Mouse (Mus musculus) R1 (cell line): ENCODE measurements around the gene Eps8l1.

Experiments
- DNase-seq: peaks from one replicate; pipeline ENCODE4 v3.0.0-alpha.2; 2018; ENCODE audit warnings: low read depth, low spot score

Gene Eps8l1

GRCm38 (mm10) chr7:4508739-4509116 is 48.3 kb downstream of the Eps8l1 start:
- no peak for DNase-seq

- DNase-seq = peak; percentile 90
Observed at GRCm38 (mm10) chr7:4509863-4510608, 49.6 kb downstream of the Eps8l1 start.

GRCm38 (mm10) chr7:4511489-4512224 is 51.2 kb downstream of the Eps8l1 start:
- no peak for DNase-seq

GRCm38 (mm10) chr7:4513236-4513635 is 52.8 kb downstream of the Eps8l1 start:
- peak; percentile 80 for DNase-seq

- DNase-seq = no peak
Observed at GRCm38 (mm10) chr7:4513829-4514712, 53.6 kb downstream of the Eps8l1 start.

- DNase-seq = peak; percentile 33
Observed at GRCm38 (mm10) chr7:4515853-4516252, 55.4 kb downstream of the Eps8l1 start.

- DNase-seq = peak; percentile 92
Observed at GRCm38 (mm10) chr7:4516332-4517050, 56.0 kb downstream of the Eps8l1 start, which contains the start of gene Tnnt1. TSS of gene Tnnt1 (minus strand) at chr7:4516382.

- no peak for DNase-seq
Observed at GRCm38 (mm10) chr7:4518487-4518886, 58.0 kb downstream of the Eps8l1 start.

- DNase-seq = peak; percentile 60
Observed at GRCm38 (mm10) chr7:4521231-4522003, 60.9 kb downstream of the Eps8l1 start.

- no peak for DNase-seq
Observed at GRCm38 (mm10) chr7:4522292-4522691, 61.8 kb downstream of the Eps8l1 start.

GRCm38 (mm10) chr7:4523205-4524130 is 63.0 kb downstream of the Eps8l1 start:
- peak; percentile 31 for DNase-seq

GRCm38 (mm10) chr7:4524212-4524922 is 63.9 kb downstream of the Eps8l1 start, which contains the start of gene Tnni3:
TSS of gene Tnni3 (minus strand) at chr7:4524229.
- DNase-seq = peak; percentile 89

- DNase-seq = peak; percentile 98
Observed at GRCm38 (mm10) chr7:4526341-4527301, 66.1 kb downstream of the Eps8l1 start.

- no peak for DNase-seq
Observed at GRCm38 (mm10) chr7:4527302-4527689, 66.8 kb downstream of the Eps8l1 start.
